Mouse (Mus musculus) intestine, postnatal 0 days (tissue): ENCODE data around the gene Il20rb. TPM values are rescaled to one million over a fixed set of nuclear protein-coding genes. Genes with fewer than 3 reads are reported as not detected.
A peak's percentile ranks its signal among the peaks of the same experiment; 100 is the strongest.

Experiments used
- ATAC-seq: fragments of 200-750 bp; cut with Nextera tagmentation; 2 replicates; pipeline ENCODE4 v1.8.0; 2017; ENCODE audit warnings: mild to moderate bottlenecking, moderate TSS enrichment, moderate library complexity
- H3K27ac ChIP-seq: fragments of 300-500 bp; sonication (generic); 2 replicates; pipeline ENCODE4 v1.5.1; 2014; ENCODE audit warnings: mild to moderate bottlenecking, low read depth, low read length, moderate library complexity
- H3K27me3 ChIP-seq: fragments of 300-500 bp; sonication (generic); replicated peaks from 2 replicates; pipeline ENCODE4 v1.6.1; 2014; ENCODE audit warnings: low read length, mixed read lengths; ENCODE audit not compliant: control insufficient read depth, insufficient read depth
- H3K36me3 ChIP-seq: fragments of 300-500 bp; sonication (generic); 2 replicates; pipeline ENCODE4 v1.6.1; 2014; ENCODE audit warnings: mild to moderate bottlenecking, moderate library complexity; ENCODE audit not compliant: control insufficient read depth, insufficient read depth
- H3K4me1 ChIP-seq: fragments of 300-500 bp; sonication (generic); replicated peaks from 2 replicates; pipeline ENCODE4 v1.6.1; 2014; ENCODE audit warnings: antibody characterized with exemption, low read length, mixed read lengths; ENCODE audit not compliant: control insufficient read depth, insufficient read depth
- H3K4me2 ChIP-seq: fragments of 300-500 bp; sonication (generic); replicated peaks from 2 replicates; pipeline ENCODE4 v1.6.1; 2014; ENCODE audit warnings: low read depth, mild to moderate bottlenecking, moderate library complexity
- H3K4me3 ChIP-seq: fragments of 300-500 bp; sonication (generic); 2 replicates; pipeline ENCODE4 v1.5.1; 2014; ENCODE audit warnings: low read depth, low read length
- H3K9ac ChIP-seq: fragments of 300-500 bp; sonication (generic); 2 replicates; pipeline ENCODE4 v1.6.1; 2014; ENCODE audit warnings: mild to moderate bottlenecking, low read depth, low read length
- H3K9me3 ChIP-seq: fragments of 300-500 bp; sonication (generic); 2 replicates; pipeline ENCODE4 v1.6.1; 2016; ENCODE audit warnings: mixed run types; ENCODE audit not compliant: control insufficient read depth
- CTCF ChIP-seq: sonication (generic); IDR thresholded peaks from 2 replicates; pipeline ENCODE4 v1.5.1; 2016; ENCODE audit warnings: low read depth, mild to moderate bottlenecking, control low read depth, antibody characterized with exemption, moderate library complexity
- whole genome bisulfite sequencing: fragments of 180-500 bp; shearing (Covaris S2); extraction: QIAGEN DNeasy Blood & Tissue Kit; methylation state at CpG from one replicate; pipeline ENCODE4 v1.1.7; 2014; 5-methylcytosine and 5-hydroxymethylcytosine counted together
- polyA plus RNA-seq: library from polyadenylated mRNA; unstranded; fragments of >200 nt; fragmentation: Nextera tagmentation; extraction: Ambion mirVana; gene quantifications from 2 replicates; pipeline ENCODE4 v1.2.1, GENCODE M21; 2015

The Il20rb gene
- polyA plus RNA-seq, 1 experiment from 2014 or later = 1.2 TPM

DNA sequence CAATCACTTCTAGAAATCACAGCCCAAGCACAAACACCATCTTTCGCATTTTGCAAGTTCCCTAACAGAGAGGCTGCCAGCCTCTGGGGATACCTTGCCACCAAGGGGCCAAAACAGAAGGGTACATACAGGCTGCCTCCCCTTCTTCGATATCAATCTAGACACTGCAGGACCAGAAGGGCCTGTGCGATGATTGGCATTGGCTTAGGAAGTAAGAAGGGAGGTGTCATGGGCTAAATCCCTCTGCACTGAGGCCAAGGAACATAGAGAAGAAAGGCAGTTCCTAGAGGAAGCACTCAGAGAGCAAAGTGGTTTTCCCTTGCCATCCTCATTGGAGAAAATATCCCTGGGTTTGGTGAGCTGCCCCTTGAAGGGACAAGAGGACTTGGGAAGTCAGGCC lies 16.9 kb downstream of the Il20rb start:
- H3K4me3 ChIP-seq = no peak overlapping the region
- 94% methylated on average over 3 of the region's 3 CpGs for WGBS
- no peaks in the 10 kb centered on the region for H3K9me3 ChIP-seq

DNA sequence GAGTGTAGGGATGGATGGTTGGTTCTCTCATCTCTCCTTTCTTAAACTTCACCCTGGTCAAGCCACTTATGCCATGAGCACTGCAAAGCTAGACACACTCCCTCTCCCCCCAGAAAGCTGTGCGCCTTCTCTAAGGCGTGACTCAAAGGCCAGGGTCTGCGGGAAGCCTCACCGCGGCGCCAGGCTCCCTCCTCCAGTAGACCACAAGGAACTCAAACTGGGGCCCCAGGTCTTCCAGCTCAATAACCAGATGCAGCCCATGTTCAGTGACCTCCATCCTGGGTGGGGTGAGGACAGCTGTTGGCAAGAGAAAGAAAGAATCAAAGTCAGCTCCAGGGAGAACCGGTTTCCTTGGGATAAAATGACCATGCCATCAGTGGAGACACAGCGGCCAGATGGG lies 18.4 kb downstream of the Il20rb start:
- no peak overlapping the region for H3K4me3 ChIP-seq
- no peak overlapping the region for H3K27ac ChIP-seq
- ATAC-seq = no peak
- TF ChIP-seq CTCF = no peak
- no peak overlapping the region for H3K9ac ChIP-seq
- peaks cover 11% of the 10 kb centered on the region; the same call in 1 of the 2 replicates for H3K36me3 ChIP-seq
- H3K4me1 ChIP-seq = no peaks in the 10 kb centered on the region
- H3K27me3 ChIP-seq = no peaks in the 10 kb centered on the region
- WGBS = 95% methylated on average over 8 of the region's 8 CpGs
- no peak overlapping the region for H3K4me2 ChIP-seq
- no peaks in the 10 kb centered on the region for H3K9me3 ChIP-seq

More for the DNA sequence above, 16.9 kb downstream of the Il20rb start:
- Histone ChIP-seq H3K4me1 (no peaks in the 10 kb centered on the region), H3K4me2 (no peak overlapping the region), H3K36me3 (peaks cover 11% of the 10 kb centered on the region; the same call in 1 of the 2 replicates), H3K27ac (no peak overlapping the region), H3K9ac (no peak overlapping the region), H3K27me3 (no peaks in the 10 kb centered on the region)
- no peak for TF ChIP-seq CTCF
- no peak for ATAC-seq

DNA sequence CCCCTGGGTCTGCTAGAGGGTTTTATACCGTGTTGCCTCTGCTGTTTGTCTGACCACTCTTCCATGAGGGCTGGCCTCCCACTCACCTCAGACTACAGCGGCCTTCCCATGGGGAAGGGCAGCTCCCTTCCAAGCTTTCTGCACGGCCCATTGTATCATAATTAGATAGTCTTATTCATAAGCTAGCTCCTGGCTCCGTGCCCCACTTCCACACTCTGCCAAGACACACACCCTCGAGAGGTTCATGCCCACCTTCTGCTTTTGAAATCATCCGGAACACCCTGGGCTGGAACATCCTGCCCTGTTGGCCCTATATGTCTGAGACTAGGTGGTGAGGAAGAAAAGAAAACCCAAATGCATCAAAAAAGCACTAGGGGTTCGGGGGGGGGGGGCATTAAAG lies 18.9 kb downstream of the Il20rb start:
- H3K9me3 ChIP-seq = no peaks in the 10 kb centered on the region
- no peaks in the 10 kb centered on the region for H3K4me1 ChIP-seq
- H3K27ac ChIP-seq = no peak overlapping the region
- no peak for TF ChIP-seq CTCF
- H3K36me3 ChIP-seq = peaks cover 11% of the 10 kb centered on the region; the same call in 1 of the 2 replicates
- H3K9ac ChIP-seq = no peak overlapping the region
- H3K4me3 ChIP-seq = no peak overlapping the region
- ATAC-seq = no peak
- no peak overlapping the region for H3K4me2 ChIP-seq
- WGBS = 78% methylated on average over 7 of the region's 7 CpGs
- no peaks in the 10 kb centered on the region for H3K27me3 ChIP-seq

DNA sequence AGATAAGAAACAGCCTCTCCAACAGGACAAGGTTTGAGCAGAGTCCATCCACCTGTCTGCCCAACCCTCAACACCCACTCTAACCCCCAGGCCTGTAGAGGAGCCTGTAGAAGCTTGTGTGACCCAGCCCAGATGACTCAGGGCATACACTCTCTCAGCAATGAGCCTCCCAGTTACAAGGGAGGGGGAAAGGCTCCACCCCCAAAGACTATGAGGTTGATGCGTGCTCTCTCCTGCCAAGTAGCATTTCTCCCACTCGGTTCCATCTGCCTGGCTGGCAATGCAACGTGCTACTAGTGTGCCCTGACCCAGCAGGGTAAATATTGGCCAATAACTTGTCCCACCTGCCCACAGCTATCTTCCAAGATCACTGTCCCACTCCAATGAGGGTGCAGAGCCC lies 19.8 kb downstream of the Il20rb start:
- Histone ChIP-seq H3K4me1 (no peaks in the 10 kb centered on the region), H3K4me2 (no peak overlapping the region), H3K27ac (no peak overlapping the region), H3K9ac (no peak overlapping the region), H3K36me3 (peaks cover 13% of the 10 kb centered on the region; the same call in 1 of the 2 replicates), H3K27me3 (no peaks in the 10 kb centered on the region), H3K9me3 (no peaks in the 10 kb centered on the region), H3K4me3 (no peak overlapping the region)
- TF ChIP-seq CTCF = no peak
- ATAC-seq = 0 out of 2 replicates have a peak, but pooled peaks have one; percentile 72
- WGBS = 48% methylated on average over 3 of the region's 3 CpGs

DNA sequence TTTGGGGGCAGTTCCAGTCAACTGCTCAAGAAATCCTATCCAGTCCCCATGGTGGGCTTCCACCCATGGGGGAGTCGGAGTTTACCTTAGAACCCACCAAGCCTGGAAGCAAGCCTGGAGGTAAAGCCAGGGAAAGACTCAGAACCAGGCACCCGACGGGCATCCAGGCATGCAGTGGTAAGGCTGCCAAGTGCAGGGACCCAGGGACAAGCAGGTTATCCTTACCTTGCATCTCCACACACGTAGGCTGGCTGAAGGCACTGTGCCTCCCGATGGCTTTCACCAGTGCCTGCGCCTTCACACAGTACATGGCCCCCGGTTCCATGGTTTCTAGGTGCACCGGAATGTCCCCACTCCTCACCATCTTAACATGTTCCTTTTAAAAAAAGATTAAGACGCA lies 20.6 kb downstream of the Il20rb start:
- no peaks in the 10 kb centered on the region for H3K27me3 ChIP-seq
- ATAC-seq = no peak
- H3K36me3 ChIP-seq = peaks cover 20% of the 10 kb centered on the region; the same call in 1 of the 2 replicates
- H3K4me2 ChIP-seq = no peak overlapping the region
- WGBS = 94% methylated on average over 9 of the region's 9 CpGs
- no peaks in the 10 kb centered on the region for H3K4me1 ChIP-seq
- no peak overlapping the region for H3K9ac ChIP-seq
- no peak overlapping the region for H3K4me3 ChIP-seq
- no peaks in the 10 kb centered on the region for H3K9me3 ChIP-seq
- no peak for TF ChIP-seq CTCF
- no peak overlapping the region for H3K27ac ChIP-seq

DNA sequence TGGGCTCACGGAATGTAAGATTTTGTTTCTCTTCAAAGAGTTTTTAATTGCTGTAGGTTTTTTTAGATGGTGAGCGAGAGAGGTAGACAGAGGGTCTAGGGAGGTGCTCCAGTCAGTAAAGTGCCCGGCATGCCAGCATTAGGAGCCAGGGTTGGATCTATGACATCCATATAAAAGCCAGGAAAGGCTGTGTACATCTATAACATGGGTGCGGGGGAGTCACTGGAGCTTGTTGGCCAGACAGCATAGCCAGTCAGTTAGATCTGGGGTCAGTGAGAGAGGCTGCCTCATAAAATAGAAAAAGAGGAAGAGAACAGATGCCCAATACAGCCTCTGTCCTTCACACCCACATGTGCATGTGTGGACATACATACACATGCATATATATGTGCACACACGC lies 21.2 kb downstream of the Il20rb start:
- no peak for ATAC-seq
- no peaks in the 10 kb centered on the region for H3K27me3 ChIP-seq
- H3K9me3 ChIP-seq = no peaks in the 10 kb centered on the region
- no peaks in the 10 kb centered on the region for H3K4me1 ChIP-seq
- no peak overlapping the region for H3K4me3 ChIP-seq
- H3K4me2 ChIP-seq = no peak overlapping the region
- no peak overlapping the region for H3K9ac ChIP-seq
- H3K27ac ChIP-seq = no peak overlapping the region
- TF ChIP-seq CTCF = no peak
- peaks cover 26% of the 10 kb centered on the region; the same call in 1 of the 2 replicates for H3K36me3 ChIP-seq
- WGBS = 95% methylated on average over 5 of the region's 5 CpGs

DNA sequence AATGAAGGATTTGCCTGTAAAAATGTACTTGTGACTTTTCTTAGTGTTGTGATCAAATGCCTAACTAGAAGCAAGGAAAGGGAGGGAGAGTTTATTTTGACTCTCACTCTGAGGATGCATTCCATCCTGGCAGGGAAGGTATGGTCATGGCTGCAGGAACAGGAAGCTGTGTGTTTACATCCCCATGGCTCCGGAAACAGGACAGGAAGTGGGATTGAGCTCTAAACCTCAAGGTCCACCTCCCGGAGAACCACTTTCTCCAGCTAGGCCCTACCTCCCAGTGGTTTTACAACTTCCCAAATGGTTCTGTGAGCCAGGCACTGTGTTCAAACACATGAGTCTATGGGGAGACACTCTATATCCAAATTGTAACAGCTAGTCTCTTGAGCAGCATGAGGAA lies 22.8 kb downstream of the Il20rb start:
- 63% methylated on average over 2 of the region's 2 CpGs for WGBS
- Histone ChIP-seq H3K27ac (no peak overlapping the region), H3K27me3 (no peaks in the 10 kb centered on the region), H3K36me3 (peaks cover 34% of the 10 kb centered on the region; the same call in 1 of the 2 replicates), H3K9me3 (no peaks in the 10 kb centered on the region), H3K4me1 (no peaks in the 10 kb centered on the region), H3K4me2 (no peak overlapping the region), H3K4me3 (no peak overlapping the region), H3K9ac (no peak overlapping the region)
- TF ChIP-seq CTCF = no peak
- no peak for ATAC-seq
